Mouse (Mus musculus) ES-Bruce4 (cell line): Measurements from ENCODE around the gene Acacb.

ENCODE experiments used
- CTCF ChIP-seq: IDR thresholded peaks from one replicate; pipeline ENCODE4 v1.8.1; 2011; ENCODE audit warnings: low read depth, low read length
- EP300 ChIP-seq: IDR thresholded peaks from 2 replicates; pipeline ENCODE4 v1.6.1; 2011; ENCODE audit warnings: low read depth, low read length; ENCODE audit not compliant: insufficient read depth
- POLR2A ChIP-seq: IDR thresholded peaks from one replicate; pipeline ENCODE4 v1.8.1; 2011; ENCODE audit warnings: low read length; ENCODE audit not compliant: insufficient read depth

DNA sequence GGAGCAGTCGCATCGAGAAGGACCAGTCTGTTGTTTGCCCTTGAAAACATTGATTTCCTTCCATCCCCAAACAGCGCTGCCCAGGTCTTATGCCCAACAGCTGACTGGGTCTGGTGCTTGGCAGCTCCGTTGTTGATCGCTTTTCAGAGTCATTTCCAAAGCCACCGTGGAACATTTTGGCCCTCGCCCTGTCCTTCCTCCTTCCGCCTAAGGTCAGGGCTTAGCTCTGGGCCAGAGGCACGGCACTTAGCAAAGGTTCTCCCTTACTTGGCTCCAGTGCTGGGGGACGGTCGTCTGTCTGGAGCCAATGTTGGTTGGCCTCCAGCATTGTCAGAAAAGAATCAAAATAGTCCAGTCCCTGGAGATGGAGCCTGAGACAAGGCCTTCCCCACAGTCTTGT lies 33.2 kb downstream of the Acacb start:
- no peak for TF ChIP-seq EP300
- no peak for TF ChIP-seq POLR2A
- TF ChIP-seq CTCF = no peak
